Mouse (Mus musculus): ENCODE measurements around the gene Mfsd4b4.

DNA sequence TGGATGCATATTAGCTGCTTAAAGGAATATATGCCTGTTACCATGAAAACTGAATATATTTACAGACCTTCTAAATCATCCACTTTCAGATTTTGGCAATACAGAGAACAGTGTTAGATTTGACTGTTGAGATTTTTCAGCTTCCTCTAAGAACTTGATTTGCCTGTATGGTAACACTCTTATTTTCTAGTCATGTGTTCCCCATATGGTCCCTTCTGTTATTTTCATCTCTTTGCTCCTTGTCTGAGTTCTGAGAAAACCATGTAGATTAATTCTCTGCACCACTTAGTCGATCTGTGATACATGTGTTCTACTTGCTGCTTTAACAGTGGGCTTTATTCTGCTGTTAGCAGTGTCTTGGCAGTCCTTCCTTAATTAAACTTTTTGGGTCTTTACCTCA lies 56.4 kb downstream of the Mfsd4b4 start:
- TF ChIP-seq CTCF (IDR thresholded peaks at IDR 0.05; ENCODE audit: low read depth) (no peak), EP300 (IDR thresholded peaks at IDR 0.05; ENCODE audit: low read depth) (no peak)
